In the genomic region with DNA sequence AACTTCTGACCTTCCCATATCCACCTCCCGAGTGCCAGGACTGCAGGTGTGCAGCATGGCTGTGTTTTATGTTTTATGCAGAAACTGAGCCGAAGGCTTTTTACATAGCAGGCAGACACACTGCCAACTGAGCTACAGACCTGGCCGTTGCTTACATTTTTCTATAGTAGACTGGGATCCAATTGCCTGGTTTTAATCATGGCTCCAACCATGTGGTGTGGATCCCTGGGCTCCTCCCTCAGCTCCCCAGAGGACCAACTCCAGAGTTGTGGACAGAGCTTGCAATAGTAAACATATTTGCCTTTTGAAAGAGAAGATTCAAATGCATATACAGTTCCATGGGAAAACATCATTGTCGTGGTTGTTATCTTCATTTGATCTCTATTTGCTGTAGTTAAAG, we compare ENCODE assay signal across 31 mouse cellular contexts.
"Had no signal": no experiment of that assay in that cellular context is flagged by ENCODE, and none has a peak within 500 bp of the region (broad histone marks: within the 10 kb centered on the region; RNA-seq: fewer than 3 reads in every experiment).

No protein-coding gene starts in this region.

- ATAC-seq: liver, embryonic 12.5 days; liver, postnatal 0 days; lung, postnatal 0 days; midbrain, embryonic 13.5 days; midbrain, embryonic 15.5 days; midbrain, embryonic 16.5 days had no signal

- H3K4me2 ChIP-seq: limb, embryonic 12.5 days; limb, embryonic 13.5 days; limb, embryonic 15.5 days; liver, embryonic 11.5 days; liver, embryonic 12.5 days; liver, embryonic 13.5 days; liver, embryonic 15.5 days; lung, embryonic 14.5 days; lung, embryonic 15.5 days; midbrain, embryonic 11.5 days; midbrain, embryonic 12.5 days; midbrain, embryonic 13.5 days; midbrain, embryonic 15.5 days; neural tube, embryonic 12.5 days had no signal

- H3K27me3 ChIP-seq: limb, embryonic 12.5 days; limb, embryonic 13.5 days; limb, embryonic 15.5 days; liver, embryonic 12.5 days; liver, embryonic 13.5 days; liver, embryonic 15.5 days; lung, embryonic 15.5 days; megakaryocyte, embryonic 14.5 days; midbrain, embryonic 12.5 days; midbrain, embryonic 13.5 days; midbrain, embryonic 15.5 days; neural tube, embryonic 12.5 days had no signal

- H3K27ac ChIP-seq: limb, embryonic 12.5 days; limb, embryonic 13.5 days; limb, embryonic 15.5 days; liver, embryonic 12.5 days; liver, embryonic 13.5 days; liver, embryonic 14.5 days; liver, embryonic 15.5 days; lung, embryonic 15.5 days; macrophage; midbrain, embryonic 10.5 days; midbrain, embryonic 12.5 days; midbrain, embryonic 13.5 days; midbrain, embryonic 15.5 days; neural tube, embryonic 12.5 days had no signal

- H3K9ac ChIP-seq: limb, embryonic 12.5 days; limb, embryonic 13.5 days; limb, embryonic 15.5 days; liver, embryonic 12.5 days; liver, embryonic 13.5 days; liver, embryonic 14.5 days; liver, embryonic 15.5 days; liver, postnatal 0 days; lung, embryonic 14.5 days; lung, embryonic 15.5 days; midbrain, embryonic 12.5 days; midbrain, embryonic 13.5 days; midbrain, embryonic 15.5 days; neural tube, embryonic 12.5 days had no signal

- H3K9me3 ChIP-seq: limb, embryonic 12.5 days; limb, embryonic 13.5 days; limb, embryonic 15.5 days; liver, embryonic 12.5 days; liver, embryonic 13.5 days; liver, embryonic 15.5 days; lung, embryonic 15.5 days; megakaryocyte, embryonic 14.5 days; midbrain, embryonic 10.5 days; midbrain, embryonic 12.5 days; midbrain, embryonic 13.5 days; midbrain, embryonic 15.5 days; neural tube, embryonic 12.5 days had no signal

- H3K4me3 ChIP-seq: limb, embryonic 12.5 days; limb, embryonic 13.5 days; limb, embryonic 15.5 days; liver, embryonic 12.5 days; liver, embryonic 13.5 days; liver, embryonic 15.5 days; lung, embryonic 15.5 days; megakaryocyte, embryonic 14.5 days; midbrain, embryonic 10.5 days; midbrain, embryonic 12.5 days; midbrain, embryonic 13.5 days; midbrain, embryonic 15.5 days; myocyte; neural tube, embryonic 12.5 days had no signal

- DNase-seq: left cerebral cortex, postnatal 4 days; liver; liver, embryonic 13.5 days; liver, postnatal 0 days; lung, adult 18-20 months; lung, adult 2 months; lung, embryonic 14.5 days; lung, postnatal 10 days; lung, postnatal 14 days; lung, postnatal 36 days; lung, postnatal 4 days; midbrain, embryonic 14.5 days had no signal

- H3K36me3 ChIP-seq: limb, embryonic 12.5 days; limb, embryonic 13.5 days; liver, embryonic 12.5 days; liver, embryonic 13.5 days; liver, embryonic 15.5 days; lung, embryonic 15.5 days; midbrain, embryonic 10.5 days; midbrain, embryonic 12.5 days; midbrain, embryonic 13.5 days; midbrain, embryonic 15.5 days; neural tube, embryonic 12.5 days had no signal
